Mouse (Mus musculus) megakaryocyte, embryonic 14.5 days (primary cell): ENCODE data around the gene Rprml. TPM values are rescaled to one million over a fixed set of nuclear protein-coding genes. Genes with fewer than 3 reads are reported as not detected.
"Not testable (repeated sequence)": the region's sequence is repeated elsewhere in the genome, so short reads cannot be mapped to it uniquely, and the experiment has no call there.

ENCODE experiments used
- H3K27me3 ChIP-seq: replicated peaks from 2 replicates; pipeline ENCODE3; 2012; ENCODE audit warnings: inconsistent platforms
- H3K36me3 ChIP-seq: replicated peaks from 2 replicates; pipeline ENCODE3; 2012; ENCODE audit warnings: low read length, inconsistent platforms, mixed read lengths
- H3K4me1 ChIP-seq: 2 replicates; pipeline ENCODE4 v1.6.1; 2012; ENCODE audit warnings: inconsistent platforms
- H3K4me3 ChIP-seq: replicated peaks from 2 replicates; pipeline ENCODE3; 2012; ENCODE audit warnings: moderate library complexity, mild to moderate bottlenecking, inconsistent platforms
- H3K9me3 ChIP-seq: 2 replicates; pipeline ENCODE4 v1.6.1; 2012; ENCODE audit warnings: inconsistent platforms
- FLI1 ChIP-seq: IDR thresholded peaks from 2 replicates; pipeline ENCODE4 v1.6.1; 2012; ENCODE audit warnings: low read length, inconsistent platforms, mixed read lengths
- GATA1 ChIP-seq: IDR thresholded peaks from 3 replicates; pipeline ENCODE4 v1.6.1; 2012; ENCODE audit warnings: mixed read lengths, low read length, inconsistent platforms, borderline replicate concordance
- polyA plus RNA-seq: library from polyadenylated mRNA; stranded (reverse); fragments of >175 nt; gene quantifications from 2 replicates; pipeline ENCODE4 v1.2.3, GENCODE M21; 2012; ENCODE audit warnings: low replicate concordance; ENCODE audit not compliant: insufficient read depth

Rprml gene
- polyA plus RNA-seq, 1 experiment: not detected

DNA sequence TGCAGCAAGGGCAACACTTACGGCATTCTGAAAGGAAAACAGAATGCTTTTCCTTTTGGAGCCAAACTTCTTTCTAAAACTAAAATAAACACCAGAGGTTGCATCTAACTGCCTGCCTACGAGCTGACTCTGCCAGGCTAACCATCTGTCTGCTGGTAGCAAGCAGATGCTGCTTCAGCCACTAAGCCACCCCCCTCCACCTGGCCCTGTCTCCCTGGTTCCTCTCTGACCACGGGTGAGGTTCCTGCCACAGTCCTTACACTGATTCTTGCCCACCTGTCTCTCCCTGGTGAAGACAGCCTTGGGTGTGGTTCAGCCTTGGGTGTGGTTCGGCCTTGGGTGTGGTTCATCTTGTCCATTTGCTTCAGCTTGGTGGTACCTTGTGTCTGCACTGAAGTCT lies 12.5 kb downstream of the Rprml start:
- Histone ChIP-seq H3K4me1 (peaks cover 9% of the 10 kb centered on the region), H3K4me3 (no peak overlapping the region), H3K27me3 (peaks cover 74% of the 10 kb centered on the region), H3K9me3 (peaks cover 5% of the 10 kb centered on the region), H3K36me3 (no peaks in the 10 kb centered on the region)
- TF ChIP-seq GATA1 (no peak), FLI1 (no peak)

- Histone ChIP-seq H3K36me3 (no peaks in the 10 kb centered on the region), H3K4me3 (no peak overlapping the region), H3K4me1 (peaks cover 9% of the 10 kb centered on the region), H3K9me3 (peaks cover 5% of the 10 kb centered on the region), H3K27me3 (peaks cover 74% of the 10 kb centered on the region)
- TF ChIP-seq FLI1 (no peak), GATA1 (no peak)
Observed at GRCm38 (mm10) chr11:103662546-103662945, 13.2 kb downstream of the Rprml start.

- H3K36me3 ChIP-seq: no peaks in the 10 kb centered on the region
- peaks cover 5% of the 10 kb centered on the region for H3K9me3 ChIP-seq
- peaks cover 9% of the 10 kb centered on the region for H3K4me1 ChIP-seq
- TF ChIP-seq GATA1: no peak
- no peak for TF ChIP-seq FLI1
- H3K4me3 ChIP-seq: no peak overlapping the region
- H3K27me3 ChIP-seq: peaks cover 72% of the 10 kb centered on the region
Observed at GRCm38 (mm10) chr11:103663119-103663518, 13.7 kb downstream of the Rprml start.

- no peaks in the 10 kb centered on the region for H3K9me3 ChIP-seq
- no peak overlapping the region for H3K4me3 ChIP-seq
- no peak for TF ChIP-seq FLI1
- TF ChIP-seq GATA1: no peak
- H3K27me3 ChIP-seq: peaks cover 56% of the 10 kb centered on the region
- peaks cover 2% of the 10 kb centered on the region for H3K36me3 ChIP-seq
- H3K4me1 ChIP-seq: peaks cover 13% of the 10 kb centered on the region
Observed at GRCm38 (mm10) chr11:103665695-103666094, 16.3 kb downstream of the Rprml start.

DNA sequence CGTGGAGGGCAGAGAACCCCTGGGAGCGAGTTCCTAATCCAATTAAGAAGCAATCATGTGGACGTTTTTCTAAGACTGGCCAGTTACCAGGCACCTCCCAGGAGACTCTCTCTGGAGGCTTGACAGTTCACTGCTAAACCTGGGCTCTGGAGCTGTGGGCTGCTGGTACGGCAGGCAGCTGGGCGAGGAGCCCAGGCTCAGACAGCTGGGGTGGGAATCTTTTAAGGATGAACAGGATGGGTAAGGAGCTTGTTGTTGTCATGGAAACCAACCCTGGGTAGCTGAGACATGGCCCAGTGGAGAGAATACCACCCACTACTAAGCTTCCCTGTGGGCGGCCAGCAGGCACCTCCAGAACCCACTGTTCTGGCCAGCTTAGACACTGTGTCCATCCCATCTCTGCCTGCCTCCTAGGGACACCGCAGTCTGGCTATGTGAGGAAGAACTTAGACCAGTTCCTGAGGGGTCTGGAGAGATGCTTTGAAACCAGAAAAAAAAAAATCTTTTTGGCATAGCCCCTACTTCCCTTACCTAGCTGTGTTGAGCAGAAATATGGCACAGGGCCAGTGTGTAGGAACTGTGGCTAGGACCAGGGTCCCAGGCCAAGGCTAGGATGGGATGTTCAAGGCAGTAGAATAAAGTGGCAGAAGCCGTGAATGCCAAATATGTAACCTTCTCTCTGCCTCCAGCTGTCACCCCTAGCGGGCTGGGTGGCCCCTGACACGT lies 17.0 kb downstream of the Rprml start:
- H3K36me3 ChIP-seq: peaks cover 9% of the 10 kb centered on the region
- H3K27me3 ChIP-seq: peaks cover 50% of the 10 kb centered on the region
- H3K4me3 ChIP-seq: no peak overlapping the region
- H3K4me1 ChIP-seq: peaks cover 19% of the 10 kb centered on the region
- TF ChIP-seq GATA1 (no peak), FLI1 (no peak)
- H3K9me3 ChIP-seq: no peaks in the 10 kb centered on the region

DNA sequence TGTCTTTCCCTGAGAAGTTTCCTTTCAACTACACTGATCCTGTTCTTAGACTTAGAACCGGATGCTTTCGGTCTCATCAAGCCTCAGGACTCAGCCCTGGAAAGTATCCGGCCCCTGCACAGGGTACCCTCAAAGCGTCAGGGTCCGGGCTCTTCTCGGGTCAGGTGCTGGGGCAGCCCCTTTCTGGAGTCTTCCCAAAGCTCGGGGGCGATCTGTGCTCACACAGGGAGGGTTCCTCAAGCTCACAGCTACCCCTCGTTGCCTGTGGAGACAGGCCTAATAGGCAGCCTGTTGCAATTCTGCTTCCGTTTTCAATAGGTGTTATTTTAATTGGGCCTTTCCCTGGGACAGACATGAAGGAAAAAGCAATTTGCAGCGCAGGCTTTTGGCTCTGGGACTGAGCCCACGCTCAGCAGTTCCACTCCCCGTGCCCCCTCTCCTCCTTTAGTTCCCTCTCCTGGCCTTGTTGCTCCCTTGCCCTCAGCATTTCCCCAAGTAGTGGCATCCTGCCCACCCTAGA lies 17.6 kb downstream of the Rprml start:
- H3K4me1 ChIP-seq: peaks cover 19% of the 10 kb centered on the region
- no peaks in the 10 kb centered on the region for H3K9me3 ChIP-seq
- H3K27me3 ChIP-seq: peaks cover 48% of the 10 kb centered on the region

DNA sequence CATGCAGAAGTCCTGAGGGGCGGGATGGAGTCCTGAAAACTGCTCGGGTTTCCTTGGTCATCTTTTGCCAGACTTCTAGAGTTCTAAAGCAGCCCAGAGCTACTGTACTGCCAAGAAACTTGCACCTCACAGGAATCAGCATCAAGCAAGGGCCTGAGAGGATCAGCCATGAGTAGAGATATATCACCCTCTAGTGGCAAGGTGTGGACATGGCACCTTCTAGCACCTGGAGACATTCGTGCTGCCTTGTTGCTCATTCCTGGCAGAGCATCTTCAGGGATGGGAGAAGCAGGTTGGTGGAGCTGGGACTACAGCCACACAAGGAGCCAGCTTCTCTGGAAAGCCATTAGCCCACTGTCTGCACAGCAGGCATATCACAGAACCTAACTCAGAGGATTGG lies 26.2 kb downstream of the Rprml start:
- Histone ChIP-seq H3K9me3 (no peaks in the 10 kb centered on the region), H3K4me3 (no peak overlapping the region), H3K27me3 (no peaks in the 10 kb centered on the region), H3K4me1 (peaks cover 18% of the 10 kb centered on the region), H3K36me3 (peaks cover 87% of the 10 kb centered on the region)
- TF ChIP-seq GATA1: no peak
- no peak for TF ChIP-seq FLI1

More for the DNA sequence above, 17.6 kb downstream of the Rprml start:
- TF ChIP-seq GATA1 (no peak), FLI1 (no peak)
- Histone ChIP-seq H3K4me3 (no peak overlapping the region), H3K36me3 (peaks cover 11% of the 10 kb centered on the region)

DNA sequence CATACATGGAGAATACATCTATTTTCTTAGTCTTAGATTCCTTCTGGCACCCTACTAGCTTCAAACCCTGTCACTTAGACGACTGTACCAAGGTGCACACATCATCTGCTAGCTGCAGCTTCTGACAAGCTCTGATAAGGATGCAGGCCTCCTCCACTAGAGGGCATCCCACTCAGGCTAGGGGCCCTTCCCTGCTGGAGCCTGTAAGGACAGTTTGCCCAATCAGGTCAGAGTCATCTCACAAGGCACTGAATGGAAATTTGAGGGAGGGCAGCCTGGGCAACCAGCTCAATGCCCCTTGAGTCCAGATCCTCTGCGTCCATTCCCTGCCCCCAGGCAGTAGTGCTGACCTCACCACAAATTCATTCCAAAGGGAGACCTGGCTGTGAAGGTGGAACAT lies 27.7 kb downstream of the Rprml start:
- H3K36me3 ChIP-seq: peaks cover 91% of the 10 kb centered on the region
- not testable (repeated sequence) for H3K4me3 ChIP-seq, H3K9me3 ChIP-seq, H3K27me3 ChIP-seq
- H3K4me1 ChIP-seq: peaks cover 10% of the 10 kb centered on the region

GRCm38 (mm10) chr11:103683667-103684334 lies 34.4 kb downstream of the Rprml start:
- no peak for TF ChIP-seq FLI1
- no peak for TF ChIP-seq GATA1
- no peaks in the 10 kb centered on the region for H3K27me3 ChIP-seq
- peaks cover 39% of the 10 kb centered on the region for H3K4me1 ChIP-seq
- peaks cover 98% of the 10 kb centered on the region for H3K36me3 ChIP-seq
- no peak overlapping the region for H3K4me3 ChIP-seq
- no peaks in the 10 kb centered on the region for H3K9me3 ChIP-seq

DNA sequence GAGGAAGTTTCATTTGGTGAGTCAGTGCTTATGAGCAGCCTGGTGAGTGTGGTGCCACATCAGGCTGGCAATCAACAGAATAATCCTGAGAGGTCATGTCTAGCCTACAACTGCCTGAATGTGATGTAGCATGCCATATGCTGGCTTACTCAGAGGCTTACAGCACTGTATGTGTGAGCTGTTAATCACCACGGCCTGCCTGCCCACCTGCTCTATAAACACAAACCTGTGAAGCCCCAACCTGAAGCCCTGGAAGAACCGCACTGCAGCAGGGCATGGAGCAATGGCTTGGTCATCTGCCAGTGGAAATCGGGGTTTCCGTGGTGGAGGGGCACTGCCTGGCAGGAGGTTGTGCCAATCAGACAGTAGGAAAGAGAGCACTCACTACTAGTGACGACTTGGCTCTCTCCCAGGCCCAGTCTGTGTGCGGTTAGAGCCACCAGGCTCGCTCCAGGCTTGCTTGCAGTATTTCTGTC lies 35.9 kb downstream of the Rprml start:
- Histone ChIP-seq H3K9me3 (no peaks in the 10 kb centered on the region), H3K4me3 (peak overlapping the region; percentile 12), H3K27me3 (no peaks in the 10 kb centered on the region), H3K4me1 (peaks cover 53% of the 10 kb centered on the region), H3K36me3 (peaks cover 93% of the 10 kb centered on the region)
- TF ChIP-seq FLI1 (no peak), GATA1 (no peak)
